Mouse (Mus musculus): ENCODE measurements around the gene Hbp1.
A peak's percentile ranks its signal among the peaks of the same experiment; 100 is the strongest.

Gene Hbp1

GRCm38 (mm10) chr12:31971547-31971946 is 21.2 kb upstream of the Hbp1 start:
- DNase-seq (ENCODE audit: low read depth, low spot score) = no peak
- Histone ChIP-seq H3K36me3 (ENCODE audit: control insufficient read depth, insufficient read depth, low read length, poor library complexity, severe bottlenecking) (no peaks in the 10 kb centered on the region), H3K27me3 (ENCODE audit: control insufficient read depth, insufficient read depth, low read length, poor library complexity, severe bottlenecking) (no peaks in the 10 kb centered on the region)

GRCm38 (mm10) chr12:31969111-31969510 is 18.8 kb upstream of the Hbp1 start:
- no peaks in the 10 kb centered on the region for H3K27me3 ChIP-seq (ENCODE audit: control insufficient read depth, insufficient read depth, low read length, poor library complexity, severe bottlenecking)
- no peak for DNase-seq (ENCODE audit: low read depth, low spot score)
- H3K36me3 ChIP-seq (ENCODE audit: control insufficient read depth, insufficient read depth, low read length, poor library complexity, severe bottlenecking) = no peaks in the 10 kb centered on the region

DNA sequence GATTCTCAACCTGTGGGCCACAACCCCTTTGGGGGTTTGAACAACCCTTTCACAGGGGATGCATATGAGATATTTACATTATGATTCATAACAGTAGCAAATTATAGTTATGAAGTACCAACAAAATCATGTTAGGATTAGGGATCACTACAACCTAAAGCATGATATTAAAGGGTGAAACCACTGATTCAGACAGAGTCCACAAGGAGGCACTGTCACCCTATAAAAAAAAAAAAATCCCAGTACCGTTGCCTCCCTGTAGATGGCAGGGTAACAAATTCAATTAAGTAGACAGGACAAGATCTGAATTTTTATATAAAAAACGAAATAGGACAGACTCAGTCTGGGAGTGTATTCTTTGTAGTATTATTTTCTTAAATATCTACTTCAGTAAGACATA is 17.2 kb upstream of the Hbp1 start:
- peak; percentile 84 for DNase-seq (ENCODE audit: low read depth, low spot score)
- Histone ChIP-seq H3K36me3 (ENCODE audit: control insufficient read depth, insufficient read depth, low read length, poor library complexity, severe bottlenecking) (no peaks in the 10 kb centered on the region), H3K27me3 (ENCODE audit: control insufficient read depth, insufficient read depth, low read length, poor library complexity, severe bottlenecking) (no peaks in the 10 kb centered on the region)

- DNase-seq (ENCODE audit: low read depth, low spot score) = no peak
- Histone ChIP-seq H3K27me3 (ENCODE audit: control insufficient read depth, insufficient read depth, low read length, poor library complexity, severe bottlenecking) (no peaks in the 10 kb centered on the region), H3K36me3 (ENCODE audit: control insufficient read depth, insufficient read depth, low read length, poor library complexity, severe bottlenecking) (no peaks in the 10 kb centered on the region)
Observed at GRCm38 (mm10) chr12:31966405-31966804, 16.1 kb upstream of the Hbp1 start.

DNA sequence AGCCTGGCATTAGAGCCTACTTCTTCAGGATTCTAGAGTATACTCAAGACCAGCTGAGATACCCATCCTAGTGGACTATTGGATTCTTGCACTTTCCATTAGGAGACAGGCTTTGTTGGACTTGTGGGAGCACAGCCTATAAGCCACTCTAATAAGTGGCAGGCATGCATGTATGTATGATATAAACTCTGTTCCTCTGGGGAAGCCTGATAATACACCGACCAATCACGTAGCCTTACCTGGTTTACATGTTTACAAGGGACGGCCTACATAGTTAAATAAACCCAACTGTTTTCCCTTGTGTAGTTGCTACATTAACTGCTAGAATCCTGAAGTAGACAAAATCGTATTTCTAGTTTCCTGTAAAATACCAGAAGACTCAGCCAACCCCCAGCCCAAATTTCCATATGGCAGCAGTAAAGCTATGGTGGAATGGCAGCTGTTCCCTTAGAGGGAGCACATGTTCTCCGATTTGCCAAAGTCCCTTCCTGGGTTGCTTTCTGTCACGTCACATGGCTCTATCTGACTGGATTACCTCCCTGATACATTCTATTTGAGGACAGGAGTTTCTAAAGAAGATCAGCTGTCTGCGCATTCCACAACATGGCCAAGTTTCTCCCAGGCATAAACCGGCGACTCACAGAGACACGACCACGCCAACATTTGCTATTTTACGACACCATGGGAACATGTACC is 15.3 kb upstream of the Hbp1 start:
- no peak for DNase-seq (ENCODE audit: low read depth, low spot score)
- no peaks in the 10 kb centered on the region for H3K27me3 ChIP-seq (ENCODE audit: control insufficient read depth, insufficient read depth, low read length, poor library complexity, severe bottlenecking)

DNA sequence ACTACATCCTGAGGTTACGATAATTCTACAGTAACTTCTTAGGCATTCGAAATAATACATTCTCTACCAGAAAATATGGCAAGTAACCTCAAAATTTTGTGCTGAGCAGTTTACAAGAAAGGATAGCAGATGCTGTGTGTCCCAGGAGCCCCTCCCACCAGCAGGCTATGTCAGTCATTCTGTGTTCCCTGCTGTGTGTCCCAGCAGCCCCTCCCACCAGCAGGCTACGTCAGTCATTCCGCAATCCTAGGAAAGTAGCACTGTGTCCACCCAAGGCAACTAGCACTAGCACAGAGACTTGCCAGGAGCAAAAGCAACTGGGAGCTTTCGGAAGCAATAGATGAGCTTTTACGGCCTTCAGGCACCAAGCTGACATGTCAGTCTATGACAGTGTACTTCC is 13.7 kb upstream of the Hbp1 start:
- H3K36me3 ChIP-seq (ENCODE audit: control insufficient read depth, insufficient read depth, low read length, poor library complexity, severe bottlenecking) = no peaks in the 10 kb centered on the region
- no peaks in the 10 kb centered on the region for H3K27me3 ChIP-seq (ENCODE audit: control insufficient read depth, insufficient read depth, low read length, poor library complexity, severe bottlenecking)
- no peak for DNase-seq (ENCODE audit: low read depth, low spot score)

More for the DNA sequence above, 15.3 kb upstream of the Hbp1 start:
- H3K36me3 ChIP-seq (ENCODE audit: control insufficient read depth, insufficient read depth, low read length, poor library complexity, severe bottlenecking) = no peaks in the 10 kb centered on the region

- no peaks in the 10 kb centered on the region for H3K27me3 ChIP-seq (ENCODE audit: control insufficient read depth, insufficient read depth, low read length, poor library complexity, severe bottlenecking)
- DNase-seq (ENCODE audit: low read depth, low spot score) = no peak
- no peaks in the 10 kb centered on the region for H3K36me3 ChIP-seq (ENCODE audit: control insufficient read depth, insufficient read depth, low read length, poor library complexity, severe bottlenecking)
Observed at GRCm38 (mm10) chr12:31955843-31956242, 5.5 kb upstream of the Hbp1 start.

GRCm38 (mm10) chr12:31950659-31951031 is 310 bp upstream of the Hbp1 start:
- Histone ChIP-seq H3K27me3 (ENCODE audit: control insufficient read depth, insufficient read depth, low read length, poor library complexity, severe bottlenecking) (no peaks in the 10 kb centered on the region), H3K36me3 (ENCODE audit: control insufficient read depth, insufficient read depth, low read length, poor library complexity, severe bottlenecking) (no peaks in the 10 kb centered on the region)
- DNase-seq (ENCODE audit: low read depth, low spot score) = no peak

GRCm38 (mm10) chr12:31949193-31949741 is 1.1 kb downstream of the Hbp1 start:
- H3K36me3 ChIP-seq (ENCODE audit: control insufficient read depth, insufficient read depth, low read length, poor library complexity, severe bottlenecking) = no peaks in the 10 kb centered on the region

DNA sequence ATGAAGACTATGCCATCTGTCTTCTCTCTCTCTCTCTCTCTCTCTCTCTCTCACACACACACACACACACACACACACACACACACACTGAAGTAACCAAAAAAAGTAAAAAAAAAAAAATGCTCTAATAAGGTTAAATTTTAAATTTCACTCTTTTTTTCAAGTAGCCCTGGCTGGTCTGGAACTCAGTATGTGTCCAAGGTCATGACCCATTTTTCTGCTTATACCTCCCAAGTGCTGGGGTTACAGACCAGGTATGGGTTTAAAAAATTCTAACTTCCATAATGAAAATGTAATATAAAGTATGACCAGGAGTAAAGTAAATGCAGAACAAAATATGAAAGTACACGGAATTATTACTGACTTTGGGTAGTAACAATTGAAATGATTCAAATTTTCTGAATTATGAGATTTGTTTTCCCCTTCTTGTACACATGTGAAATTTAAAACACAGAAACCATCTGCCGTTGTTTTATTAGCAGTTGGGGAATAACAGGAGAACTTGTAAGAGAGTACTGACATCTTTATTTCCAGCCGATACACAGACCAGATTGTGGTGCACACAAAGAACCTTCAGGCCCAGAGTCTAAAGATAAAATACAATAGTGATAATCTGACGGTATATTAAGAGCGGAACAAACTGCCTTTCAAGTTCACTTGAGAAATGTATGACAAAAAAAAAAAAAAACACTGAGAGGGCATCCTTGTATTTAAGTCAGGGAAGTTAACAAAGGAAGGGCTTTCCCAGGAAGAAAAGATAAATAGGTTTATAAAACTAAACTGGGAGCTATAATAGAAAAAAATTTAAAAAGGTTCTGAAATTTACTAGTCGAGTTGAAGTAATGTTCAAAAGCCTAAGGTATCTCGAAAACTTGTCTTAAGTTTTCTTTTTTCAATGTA is 2.0 kb downstream of the Hbp1 start:
- no peaks in the 10 kb centered on the region; the same call in 1 of the 2 replicates for H3K36me3 ChIP-seq (ENCODE audit: control insufficient read depth, insufficient read depth, low read length, poor library complexity, severe bottlenecking)
- H3K27me3 ChIP-seq (ENCODE audit: control insufficient read depth, insufficient read depth, low read length, poor library complexity, severe bottlenecking) = no peaks in the 10 kb centered on the region
- DNase-seq (ENCODE audit: low read depth, low spot score) = no peak

More at GRCm38 (mm10) chr12:31949193-31949741, 1.1 kb downstream of the Hbp1 start:
- peak; percentile 91 for DNase-seq (ENCODE audit: low read depth, low spot score)
- no peaks in the 10 kb centered on the region for H3K27me3 ChIP-seq (ENCODE audit: control insufficient read depth, insufficient read depth, low read length, poor library complexity, severe bottlenecking)

DNA sequence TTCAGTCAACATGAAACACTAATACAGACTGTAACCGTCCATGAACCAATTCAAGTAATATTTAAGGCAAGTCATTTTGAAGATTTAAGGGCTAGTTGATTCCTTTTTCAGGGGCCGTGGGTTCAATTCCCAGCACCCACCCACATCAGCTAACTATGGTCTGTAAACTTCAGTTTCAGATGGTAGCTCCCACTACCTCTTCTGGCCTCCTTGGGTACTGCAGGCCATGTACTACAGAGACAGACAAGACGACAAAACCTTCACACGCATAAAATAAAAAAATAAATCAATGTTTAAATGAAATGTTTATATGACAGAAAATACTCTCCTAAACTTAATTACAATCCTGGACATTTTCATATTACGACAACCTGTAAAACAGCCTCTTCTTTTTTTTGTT is 2.9 kb downstream of the Hbp1 start:
- DNase-seq (ENCODE audit: low read depth, low spot score) = peak; percentile 73
- Histone ChIP-seq H3K27me3 (ENCODE audit: control insufficient read depth, insufficient read depth, low read length, poor library complexity, severe bottlenecking) (no peaks in the 10 kb centered on the region), H3K36me3 (ENCODE audit: control insufficient read depth, insufficient read depth, low read length, poor library complexity, severe bottlenecking) (peaks cover 2% of the 10 kb centered on the region)

DNA sequence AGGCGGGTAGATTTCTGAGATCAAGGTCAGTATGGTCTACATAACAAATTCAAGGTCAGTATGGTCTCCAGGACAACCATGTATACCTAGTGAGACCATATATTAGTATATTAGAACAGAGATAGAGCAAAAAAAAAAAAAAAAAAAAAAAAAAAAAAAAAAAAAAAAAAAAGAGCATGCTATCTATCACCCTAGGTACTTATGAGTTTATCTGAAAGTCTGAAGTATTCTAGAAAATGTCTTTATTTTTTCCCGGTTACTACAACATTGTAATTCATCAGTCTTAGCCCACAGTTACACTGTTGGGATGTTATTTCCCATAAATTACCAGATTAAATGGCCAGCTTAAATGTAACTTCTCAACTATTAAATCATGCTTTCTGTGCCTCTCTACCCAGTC is 5.9 kb downstream of the Hbp1 start:
- Histone ChIP-seq H3K27me3 (ENCODE audit: control insufficient read depth, insufficient read depth, low read length, poor library complexity, severe bottlenecking) (no peaks in the 10 kb centered on the region), H3K36me3 (ENCODE audit: control insufficient read depth, insufficient read depth, low read length, poor library complexity, severe bottlenecking) (peaks cover 10% of the 10 kb centered on the region)
- DNase-seq (ENCODE audit: low read depth, low spot score) = no peak

- Histone ChIP-seq H3K27me3 (ENCODE audit: control insufficient read depth, insufficient read depth, low read length, poor library complexity, severe bottlenecking) (no peaks in the 10 kb centered on the region), H3K36me3 (ENCODE audit: control insufficient read depth, insufficient read depth, low read length, poor library complexity, severe bottlenecking) (peaks cover 17% of the 10 kb centered on the region)
- no peak for DNase-seq (ENCODE audit: low read depth, low spot score)
Observed at GRCm38 (mm10) chr12:31943020-31943654, 7.2 kb downstream of the Hbp1 start.

DNA sequence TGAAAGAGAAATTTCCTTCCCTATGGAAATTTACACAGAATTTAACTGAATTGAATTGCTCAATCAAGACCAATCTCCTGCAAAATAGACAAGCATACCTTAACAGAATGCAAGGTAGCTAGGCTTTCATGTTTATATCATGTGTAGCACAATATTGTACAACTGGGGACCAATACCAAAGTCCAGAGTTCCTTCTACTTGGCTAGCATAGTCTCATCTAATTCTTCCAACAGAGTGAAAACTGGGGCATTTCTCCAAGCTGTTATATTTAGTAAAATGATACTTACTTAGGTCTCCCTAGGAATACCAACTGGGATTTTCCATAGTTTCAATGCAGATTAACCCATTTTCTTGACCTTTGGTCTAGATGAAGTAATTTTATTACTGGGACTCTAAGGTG is 11.3 kb downstream of the Hbp1 start:
- Histone ChIP-seq H3K36me3 (ENCODE audit: control insufficient read depth, insufficient read depth, low read length, poor library complexity, severe bottlenecking) (peaks cover 17% of the 10 kb centered on the region), H3K27me3 (ENCODE audit: control insufficient read depth, insufficient read depth, low read length, poor library complexity, severe bottlenecking) (no peaks in the 10 kb centered on the region)
- DNase-seq (ENCODE audit: low read depth, low spot score) = no peak
